Mouse (Mus musculus) CD4-positive, CD25-positive, alpha-beta regulatory T cell, adult 2 months (primary cell): Measurements from ENCODE around the gene Mtrf1.
"Not testable (repeated sequence)": the region's sequence is repeated elsewhere in the genome, so short reads cannot be mapped to it uniquely, and the experiment has no call there.

Source experiments
- DNase-seq: peaks from one replicate; pipeline ENCODE4 v3.0.0-alpha.2; 2012; ENCODE audit warnings: low read depth, low spot score

Gene Mtrf1

GRCm38 (mm10) chr14:79445055-79445620, 47.6 kb downstream of the Mtrf1 start:
- DNase-seq: no peak

DNA sequence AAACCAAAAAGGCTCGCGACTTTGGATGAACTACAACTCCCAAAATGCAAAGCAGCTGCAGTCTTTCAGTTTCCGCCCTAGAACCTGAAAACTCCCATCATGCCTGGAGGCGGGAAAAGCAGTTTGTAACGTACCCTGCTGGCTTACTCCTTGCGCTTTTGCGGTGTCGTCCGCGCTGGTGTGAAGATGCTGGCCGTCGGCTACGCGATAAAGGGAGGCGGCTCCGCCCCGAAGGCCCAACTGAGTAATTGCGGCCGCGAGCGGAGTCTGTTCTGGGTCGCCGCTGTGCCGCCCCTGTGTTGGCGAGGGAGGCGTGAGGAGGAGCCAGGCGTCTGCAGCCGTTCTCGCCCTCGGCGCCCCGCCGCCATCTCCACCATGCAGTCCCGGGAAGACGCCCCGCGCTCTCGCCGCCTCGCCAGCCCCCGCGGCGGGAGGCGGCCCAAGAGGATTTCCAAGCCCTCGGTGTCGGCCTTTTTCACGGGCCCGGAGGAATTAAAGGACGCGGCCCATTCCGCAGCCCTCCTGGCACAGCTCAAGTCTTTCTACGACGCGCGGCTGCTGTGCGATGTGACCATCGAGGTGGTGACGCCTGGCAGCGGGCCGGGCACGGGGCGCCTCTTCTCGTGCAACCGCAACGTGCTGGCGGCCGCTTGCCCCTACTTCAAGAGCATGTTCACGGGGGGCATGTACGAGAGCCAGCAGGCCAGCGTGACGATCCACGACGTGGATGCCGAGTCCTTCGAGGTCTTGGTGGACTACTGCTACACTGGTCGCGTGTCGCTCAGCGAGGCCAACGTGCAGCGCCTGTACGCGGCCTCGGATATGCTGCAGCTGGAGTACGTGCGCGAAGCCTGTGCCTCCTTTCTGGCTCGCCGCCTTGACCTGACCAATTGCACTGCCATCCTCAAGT, 54.4 kb downstream of the Mtrf1 start, which contains the start of gene Kbtbd6:
Gene Kbtbd6 (plus strand): TSS at position 155 of the 910 bp plus-strand sequence.
- peak; percentile 90 for DNase-seq

- DNase-seq: not testable (repeated sequence)
These were observed 55.0 kb downstream of the Mtrf1 start for GRCm38 (mm10) chr14:79452591-79452934.

GRCm38 (mm10) chr14:79460401-79460800, 62.8 kb downstream of the Mtrf1 start:
- no peak for DNase-seq

- DNase-seq: no peak
These were observed 63.4 kb downstream of the Mtrf1 start for GRCm38 (mm10) chr14:79460988-79461387.

DNA sequence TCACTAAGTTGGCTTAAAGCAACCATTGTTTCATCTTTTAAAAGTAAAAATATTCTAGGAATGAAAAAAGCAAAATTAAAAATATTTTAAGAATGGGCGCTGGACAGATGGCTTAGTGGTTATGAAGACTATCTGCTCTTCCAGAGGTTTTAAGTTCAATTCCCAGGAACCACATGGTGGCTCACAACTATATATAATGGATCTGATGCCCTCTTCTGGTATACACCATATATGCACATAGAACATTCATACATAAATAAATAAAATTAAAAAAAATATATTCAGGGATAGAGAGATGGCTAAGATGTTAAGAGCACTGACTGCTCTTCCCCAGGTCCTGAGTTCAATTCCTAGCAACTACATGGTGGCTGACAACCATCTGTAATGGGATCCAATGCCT, 68.1 kb downstream of the Mtrf1 start:
- DNase-seq: peak; percentile 22

DNA sequence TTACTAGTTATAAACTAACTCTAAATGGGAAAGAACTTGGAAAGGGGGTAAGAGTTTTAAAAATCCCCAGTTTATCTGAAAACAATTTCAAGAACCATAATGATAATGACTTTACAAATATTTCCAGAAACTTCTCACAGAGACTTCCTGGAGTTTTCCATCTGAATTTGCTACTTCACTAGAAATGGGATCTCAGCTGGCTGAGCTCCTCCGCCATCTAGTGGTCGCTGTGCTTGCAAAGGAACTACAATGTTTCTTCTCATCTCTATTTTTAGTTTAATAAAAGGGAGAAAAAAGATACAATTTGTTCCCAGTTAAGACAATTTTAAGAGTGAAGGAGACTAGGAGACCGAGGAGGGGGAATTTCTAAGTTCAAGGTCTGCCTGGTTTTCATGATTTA, 70.0 kb downstream of the Mtrf1 start:
- DNase-seq: peak; percentile 71
